Mouse (Mus musculus) cortical plate, adult 2 months (tissue): ENCODE measurements around the gene Eef1b2. TPM values are rescaled to one million over a fixed set of nuclear protein-coding genes. Genes with fewer than 3 reads are reported as not detected.
"Not testable (repeated sequence)": the region's sequence is repeated elsewhere in the genome, so short reads cannot be mapped to it uniquely, and the experiment has no call there.

Experiments
- H3K27ac ChIP-seq: fragments of 200-500 bp; 2 replicates; pipeline ENCODE4 v1.5.1; 2012; ENCODE audit warnings: low read length, control low read depth, inconsistent platforms; ENCODE audit not compliant: insufficient read depth
- H3K4me1 ChIP-seq: fragments of 200-500 bp; 2 replicates; pipeline ENCODE4 v1.6.1; 2011; ENCODE audit warnings: low read length; ENCODE audit not compliant: control insufficient read depth, insufficient read depth
- H3K4me3 ChIP-seq: fragments of 200-500 bp; 2 replicates; pipeline ENCODE4 v1.5.1; 2011; ENCODE audit warnings: mild to moderate bottlenecking, low read length, control low read depth; ENCODE audit not compliant: insufficient read depth
- CTCF ChIP-seq: fragments of 200-500 bp; IDR thresholded peaks from 2 replicates; pipeline ENCODE4 v1.5.1; 2011; ENCODE audit warnings: mild to moderate bottlenecking, control low read depth, low read length; ENCODE audit not compliant: insufficient read depth; ENCODE audit errors: extremely low read depth
- POLR2A ChIP-seq: fragments of 200-500 bp; IDR thresholded peaks from 2 replicates; pipeline ENCODE4 v1.6.1; 2011; ENCODE audit warnings: mild to moderate bottlenecking, low read length, control low read depth; ENCODE audit not compliant: insufficient read depth; ENCODE audit errors: extremely low read depth
- polyA plus RNA-seq: library from polyadenylated mRNA; depleted of rRNA; stranded (reverse); fragments of >200 nt; gene quantifications from 2 replicates; pipeline ENCODE4 v1.2.3, GENCODE M21; 2012; rRNA removed

Eef1b2 gene
- polyA plus RNA-seq, result 341 and 357 TPM in 2 replicates

DNA sequence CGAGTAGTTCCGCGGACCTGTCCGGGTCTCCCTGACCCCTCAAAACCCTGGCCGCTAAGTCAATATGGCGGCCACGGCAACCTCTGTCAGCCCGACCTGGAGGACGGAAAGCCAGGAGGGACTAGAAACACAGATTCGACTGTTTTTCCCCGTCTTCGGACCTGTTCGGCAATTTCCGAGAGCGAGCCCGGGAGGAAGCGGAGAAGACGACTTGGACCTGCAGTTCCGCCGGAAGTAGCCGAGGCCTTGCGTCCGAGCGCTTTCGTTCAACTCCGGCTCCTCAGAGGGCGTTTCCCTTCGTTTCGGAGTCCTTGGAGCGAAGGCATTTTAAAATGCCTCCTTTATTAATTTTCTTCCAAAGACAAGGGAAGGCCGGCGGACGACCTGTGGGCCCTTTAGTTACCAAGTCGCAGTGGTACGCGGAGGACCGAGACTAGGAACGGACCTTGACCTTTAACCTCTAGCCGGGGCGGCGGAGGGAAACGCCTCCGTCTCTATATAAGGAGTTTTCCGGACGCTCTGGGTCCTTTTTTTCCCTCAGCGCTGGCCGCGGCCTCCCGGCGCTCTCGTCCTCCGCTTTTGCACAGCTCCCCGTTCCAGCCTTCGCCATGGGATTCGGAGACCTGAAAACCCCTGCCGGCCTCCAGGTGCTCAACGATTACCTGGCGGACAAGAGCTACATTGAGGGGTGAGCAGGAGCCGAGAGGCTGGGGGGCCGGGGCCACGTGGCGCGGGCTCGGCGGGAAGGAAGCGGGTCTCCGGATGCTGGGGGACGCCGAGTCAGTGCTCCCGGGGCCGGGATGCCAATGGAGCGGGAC, at the start of gene Eef1b2, which contains the start of gene Ndufs1:
Gene Eef1b2 (plus strand): TSS at position 222 of the 818 bp plus-strand sequence.
Gene Ndufs1 (minus strand): TSS at position 230 of the 818 bp plus-strand sequence.
- Histone ChIP-seq H3K4me1 (peaks cover 8% of the 10 kb centered on the region), H3K27ac (peak within 1 kb of the TSS; percentile 86), H3K4me3 (peak within 1 kb of the TSS; percentile 74)
- TF ChIP-seq CTCF (no peak), POLR2A (peak; percentile 87)

DNA sequence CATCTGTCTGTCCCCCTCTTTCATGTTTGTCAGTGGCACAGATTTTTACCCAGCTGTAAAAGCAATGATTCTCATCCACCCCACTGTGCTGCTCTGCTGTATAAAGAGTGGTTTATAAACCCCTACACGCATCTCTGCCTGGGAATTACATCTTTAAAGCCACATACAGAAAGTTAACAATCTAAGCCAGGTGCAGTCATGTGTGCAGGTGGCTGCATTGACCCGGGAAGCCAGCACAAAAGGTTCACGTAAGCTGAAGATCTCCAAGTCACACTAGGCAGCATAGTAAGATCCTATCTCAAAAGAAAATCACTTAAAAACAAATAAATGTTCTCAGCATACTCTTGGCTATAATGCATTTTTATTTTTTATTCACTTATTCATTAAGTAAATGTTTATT, 47.4 kb upstream of the Eef1b2 start:
- TF ChIP-seq CTCF (no peak), POLR2A (no peak)
- no peak overlapping the region for H3K4me3 ChIP-seq
- no peaks in the 10 kb centered on the region for H3K4me1 ChIP-seq
- H3K27ac ChIP-seq, result no peak overlapping the region

DNA sequence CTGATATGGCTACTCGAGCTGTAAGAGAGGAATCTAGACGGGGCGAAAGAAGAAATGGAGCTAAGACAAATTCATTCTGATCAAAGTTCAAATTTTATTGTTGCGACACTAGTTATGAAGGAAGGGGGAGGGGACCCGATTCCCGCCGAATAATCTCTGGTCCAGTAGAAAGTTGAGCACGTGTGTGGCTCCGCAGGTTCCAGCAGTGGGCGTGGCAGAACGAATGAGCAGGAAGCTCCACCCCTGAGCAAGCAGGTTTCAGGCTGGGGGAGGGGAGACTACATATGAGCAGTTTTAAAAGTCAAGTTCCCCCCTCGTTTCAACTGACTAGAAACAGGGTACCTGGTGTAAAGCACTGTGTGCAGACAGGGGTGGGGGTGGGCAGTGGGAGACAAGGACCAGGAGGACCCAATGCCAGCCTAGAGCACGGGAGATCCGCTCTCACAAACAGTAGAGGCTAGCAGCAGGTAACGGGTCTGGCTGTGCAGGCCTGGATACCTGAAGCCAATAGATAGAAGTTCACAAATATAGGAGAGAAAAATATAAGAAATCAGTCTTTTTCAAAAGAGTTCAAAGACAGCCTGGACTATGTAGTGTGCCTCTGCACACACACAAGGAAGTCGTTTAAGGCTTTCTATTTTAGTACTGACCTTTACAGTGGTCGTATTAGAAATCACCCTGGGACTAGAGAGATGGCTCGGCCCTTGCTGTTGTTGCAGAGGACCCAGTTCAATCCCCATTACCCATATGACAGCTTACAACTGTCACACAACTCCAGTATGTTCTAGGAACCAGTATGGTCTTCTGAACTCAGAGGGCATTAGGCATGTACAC, 46.6 kb upstream of the Eef1b2 start:
- Histone ChIP-seq H3K27ac (no peak overlapping the region), H3K4me3 (no peak overlapping the region), H3K4me1 (no peaks in the 10 kb centered on the region)
- TF ChIP-seq CTCF, result no peak
- TF ChIP-seq POLR2A, result no peak

DNA sequence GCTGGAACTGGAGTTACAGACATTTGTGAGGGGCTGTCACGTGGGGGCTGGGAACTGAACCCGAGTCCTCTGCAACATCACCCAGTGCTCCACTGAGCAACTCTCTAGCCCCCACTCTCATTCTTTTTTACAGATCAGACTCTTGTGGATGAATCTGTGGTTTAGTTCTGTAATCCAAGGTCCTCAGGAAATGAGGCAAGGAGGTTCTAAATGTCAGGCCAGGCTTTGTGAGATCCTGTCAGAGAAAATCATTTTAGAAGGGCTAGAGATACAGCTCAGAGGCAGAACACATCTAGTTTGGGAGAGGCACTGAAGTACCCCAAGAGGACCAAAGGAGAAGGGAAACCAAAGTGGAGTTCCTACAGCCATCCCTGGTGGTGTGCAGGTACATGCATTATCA, 45.7 kb upstream of the Eef1b2 start:
- TF ChIP-seq CTCF, result no peak
- TF ChIP-seq POLR2A, result no peak
- no peak overlapping the region for H3K27ac ChIP-seq
- no peaks in the 10 kb centered on the region for H3K4me1 ChIP-seq
- H3K4me3 ChIP-seq, result no peak overlapping the region

DNA sequence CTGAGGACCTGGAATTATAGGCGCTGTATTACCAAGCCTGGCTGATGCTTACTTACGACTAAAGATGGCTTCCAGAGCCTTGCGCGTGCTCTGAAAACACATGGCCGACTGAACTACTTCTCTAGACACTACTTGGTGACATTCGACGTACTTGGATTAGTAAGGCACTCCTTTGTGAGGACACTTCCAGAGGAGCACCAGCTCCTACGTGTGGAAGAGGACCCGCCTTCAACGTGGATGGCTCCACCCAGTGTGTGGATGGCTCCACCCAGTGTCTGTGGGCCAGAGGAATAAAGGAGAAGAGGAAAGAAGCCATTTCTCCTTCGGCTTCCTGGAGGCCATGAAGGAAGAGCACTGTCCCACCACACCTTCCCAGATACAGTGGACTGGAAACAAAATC, 44.9 kb upstream of the Eef1b2 start:
- Histone ChIP-seq H3K27ac (no peak overlapping the region), H3K4me3 (no peak overlapping the region), H3K4me1 (no peaks in the 10 kb centered on the region; the same call in 1 of the 2 replicates)
- TF ChIP-seq CTCF (no peak), POLR2A (no peak)

DNA sequence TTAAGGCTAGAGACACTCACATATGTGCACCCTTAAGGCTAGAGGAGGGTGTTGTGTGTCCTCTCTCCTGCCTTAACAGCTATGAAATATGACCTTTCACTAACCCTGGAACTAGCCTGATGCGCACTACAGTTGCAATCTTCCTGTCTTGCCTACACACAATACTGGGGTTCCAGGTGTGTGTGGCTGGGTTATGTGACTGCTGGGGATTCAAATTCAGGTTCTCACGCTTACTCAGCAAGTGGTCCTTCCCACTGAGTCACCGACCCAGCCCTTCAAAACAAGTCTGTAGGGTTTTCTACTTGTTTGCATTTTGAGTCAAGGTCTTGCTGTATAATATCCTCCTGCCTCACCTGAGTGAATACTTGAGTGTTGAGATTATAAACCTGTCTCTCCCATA, 42.1 kb upstream of the Eef1b2 start:
- Histone ChIP-seq H3K4me1 (no peaks in the 10 kb centered on the region; the same call in 1 of the 2 replicates), H3K27ac (no peak overlapping the region)
- TF ChIP-seq POLR2A (no peak), CTCF (no peak)

DNA sequence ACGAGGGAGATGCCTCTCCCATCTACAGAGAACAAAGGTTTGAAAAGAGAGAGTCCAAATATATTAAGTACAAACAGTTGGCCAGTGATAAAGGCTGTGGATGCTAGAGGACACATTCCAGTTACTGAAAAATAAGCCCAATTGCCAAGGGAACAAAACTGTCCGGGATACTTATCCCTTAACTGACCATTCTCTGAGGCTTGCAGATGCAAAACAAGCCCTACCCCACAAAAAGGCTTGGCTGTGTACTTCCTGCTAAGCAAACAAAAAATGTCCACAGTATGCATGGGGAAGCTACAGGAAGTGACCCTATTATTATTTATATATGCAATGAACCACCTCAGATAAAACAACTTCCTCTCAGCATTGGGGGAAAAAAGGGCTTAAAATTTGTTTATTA, 38.7 kb upstream of the Eef1b2 start:
- no peak for TF ChIP-seq CTCF
- no peak for TF ChIP-seq POLR2A
- H3K27ac ChIP-seq, result no peak overlapping the region
- no peak overlapping the region for H3K4me3 ChIP-seq
- no peaks in the 10 kb centered on the region; the same call in 1 of the 2 replicates for H3K4me1 ChIP-seq

More for the DNA sequence above, 42.1 kb upstream of the Eef1b2 start:
- no peak overlapping the region for H3K4me3 ChIP-seq

DNA sequence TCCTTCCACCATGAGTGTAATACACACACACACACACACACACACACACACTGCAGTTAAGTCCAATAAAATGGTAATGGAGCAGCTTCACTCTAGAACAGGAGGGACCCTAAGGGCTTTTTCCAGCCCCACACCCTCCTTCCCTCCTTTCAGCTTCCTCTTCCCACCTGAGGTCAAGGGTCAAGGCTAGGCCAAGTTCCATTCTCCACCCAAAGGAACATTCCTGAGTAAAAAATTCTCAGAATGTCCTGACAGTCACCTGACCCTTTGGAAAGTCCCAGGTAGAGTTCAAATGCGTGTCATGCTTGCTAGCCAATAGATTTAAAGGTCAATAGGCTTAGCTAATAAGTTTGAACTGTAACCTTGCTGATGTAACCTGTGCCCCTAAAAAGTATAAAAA, 38.0 kb upstream of the Eef1b2 start:
- H3K4me3 ChIP-seq, H3K4me1 ChIP-seq, H3K27ac ChIP-seq: not testable (repeated sequence)

DNA sequence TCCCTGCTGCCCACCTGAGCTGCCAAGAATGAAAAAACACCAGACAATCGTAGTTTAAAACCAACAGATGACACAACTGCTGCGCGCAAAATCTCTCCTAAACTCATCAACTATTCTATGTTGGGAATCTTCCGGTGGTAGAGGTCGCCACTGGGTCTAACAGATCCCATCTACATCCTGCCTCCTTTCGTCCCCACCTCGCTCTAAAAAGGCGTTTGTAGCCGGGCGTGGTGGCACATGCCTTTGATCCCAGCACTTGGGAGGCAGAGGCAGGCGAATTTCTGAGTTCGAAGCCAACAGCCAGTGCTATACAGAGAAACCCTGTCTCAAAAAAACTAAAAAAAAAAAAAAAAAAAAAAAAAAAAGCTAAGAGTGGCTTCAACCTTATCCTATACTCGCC, 36.4 kb upstream of the Eef1b2 start:
- TF ChIP-seq CTCF (no peak), POLR2A (no peak)
- H3K27ac ChIP-seq, result no peak overlapping the region
- H3K4me1 ChIP-seq, result no peaks in the 10 kb centered on the region; the same call in 1 of the 2 replicates
- H3K4me3 ChIP-seq, result no peak overlapping the region

DNA sequence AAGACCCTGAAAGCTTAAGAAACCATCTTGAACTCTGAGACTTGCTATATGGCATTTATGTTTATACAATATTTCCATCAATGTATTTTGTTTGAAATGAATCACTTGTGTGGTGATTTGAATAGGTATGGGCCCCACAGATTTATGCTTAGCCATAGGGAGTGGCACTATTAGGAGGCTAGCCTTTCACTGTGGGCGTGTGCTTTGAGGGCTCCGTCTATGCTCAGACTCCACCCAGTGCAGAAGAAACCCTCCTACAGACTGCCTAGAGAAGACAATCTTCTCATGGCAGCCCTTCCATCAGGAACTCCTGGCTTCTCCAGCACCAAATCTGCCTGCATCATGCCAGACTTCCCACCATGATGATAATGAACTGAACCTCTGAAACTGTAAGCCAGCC, 8.0 kb upstream of the Eef1b2 start:
- Histone ChIP-seq H3K4me3 (no peak overlapping the region), H3K27ac (no peak overlapping the region), H3K4me1 (no peaks in the 10 kb centered on the region)
- TF ChIP-seq POLR2A (no peak), CTCF (no peak)
